Mouse (Mus musculus): ENCODE measurements around the gene Tanc2. TPM values are rescaled to one million over a fixed set of nuclear protein-coding genes. Genes with fewer than 3 reads are reported as not detected.

Tanc2 gene
- total and polyA plus RNA-seq, 2 experiments from 2014 or later = 5.2 to 25.0 TPM

GRCm38 (mm10) chr11:105953402-105953801, 363.6 kb downstream of the Tanc2 start:
- Histone ChIP-seq H3K4me2 (ENCODE audit: low read depth, low read length) (no peak overlapping the region), H3K9ac (replicated peaks; ENCODE audit: low read depth, low read length) (no peak overlapping the region), H3K4me1 (ENCODE audit: control insufficient read depth, insufficient read depth) (no peaks in the 10 kb centered on the region), H3K4me3 (ENCODE audit: low read depth, low read length) (no peak overlapping the region), H3K27ac (ENCODE audit: low read depth) (no peak overlapping the region), H3K9me3 (replicated peaks; ENCODE audit: control insufficient read depth, low read length) (no peaks in the 10 kb centered on the region), H3K27me3 (ENCODE audit: control insufficient read depth, insufficient read depth, low read length) (0 out of 2 replicates have a peak, but pooled peaks cover 4% of the 10 kb centered on the region), H3K36me3 (replicated peaks; ENCODE audit: control insufficient read depth, insufficient read depth, low read length) (no peaks in the 10 kb centered on the region)
- TF ChIP-seq CTCF (IDR thresholded peaks at IDR 0.05; ENCODE audit: low read depth) (no peak), EP300 (IDR thresholded peaks at IDR 0.05; ENCODE audit: low read depth) (no peak)
- ATAC-seq (ENCODE audit: insufficient read depth, low read depth) = peak; percentile 36
- 39% methylated on average over 6 of the region's 6 CpGs for WGBS
- peak; percentile 41 for DNase-seq (ENCODE audit: low spot score)

GRCm38 (mm10) chr11:105955815-105956430, 366.1 kb downstream of the Tanc2 start:
- Histone ChIP-seq H3K27me3 (ENCODE audit: control insufficient read depth, insufficient read depth, low read length) (0 out of 2 replicates have a peak, but pooled peaks cover 4% of the 10 kb centered on the region), H3K4me3 (ENCODE audit: low read depth, low read length) (no peak overlapping the region), H3K9ac (replicated peaks; ENCODE audit: low read depth, low read length) (no peak overlapping the region), H3K27ac (ENCODE audit: low read depth) (no peak overlapping the region), H3K4me1 (ENCODE audit: control insufficient read depth, insufficient read depth) (peaks cover 3% of the 10 kb centered on the region; the same call in 1 of the 2 replicates), H3K36me3 (replicated peaks; ENCODE audit: control insufficient read depth, insufficient read depth, low read length) (no peaks in the 10 kb centered on the region), H3K4me2 (ENCODE audit: low read depth, low read length) (no peak overlapping the region), H3K9me3 (replicated peaks; ENCODE audit: control insufficient read depth, low read length) (no peaks in the 10 kb centered on the region)
- ATAC-seq (ENCODE audit: insufficient read depth, low read depth) (no peak), DNase-seq (ENCODE audit: low spot score) (no peak)
- WGBS = 85% methylated on average over 28 of the region's 28 CpGs
- no peak for TF ChIP-seq EP300 (IDR thresholded peaks at IDR 0.05; ENCODE audit: low read depth)

- TF ChIP-seq CTCF (IDR thresholded peaks at IDR 0.05; ENCODE audit: low read depth) = no peak
- no peak for TF ChIP-seq EP300 (IDR thresholded peaks at IDR 0.05; ENCODE audit: low read depth)
- Histone ChIP-seq H3K4me1 (ENCODE audit: control insufficient read depth, insufficient read depth) (peaks cover 3% of the 10 kb centered on the region; the same call in 1 of the 2 replicates), H3K4me3 (ENCODE audit: low read depth, low read length) (no peak overlapping the region), H3K9ac (replicated peaks; ENCODE audit: low read depth, low read length) (no peak overlapping the region), H3K4me2 (ENCODE audit: low read depth, low read length) (no peak overlapping the region), H3K27ac (ENCODE audit: low read depth) (0 out of 2 replicates have a peak overlapping the region, but pooled peaks have one; percentile 2), H3K27me3 (ENCODE audit: control insufficient read depth, insufficient read depth, low read length) (0 out of 2 replicates have a peak, but pooled peaks cover 3% of the 10 kb centered on the region), H3K9me3 (replicated peaks; ENCODE audit: control insufficient read depth, low read length) (no peaks in the 10 kb centered on the region), H3K36me3 (replicated peaks; ENCODE audit: control insufficient read depth, insufficient read depth, low read length) (no peaks in the 10 kb centered on the region)
- DNase-seq (ENCODE audit: low spot score) (no peak), ATAC-seq (ENCODE audit: insufficient read depth, low read depth) (no peak)
- 50% methylated on average over 6 of the region's 6 CpGs for WGBS
Observed at GRCm38 (mm10) chr11:105957501-105957900, 367.7 kb downstream of the Tanc2 start.

GRCm38 (mm10) chr11:105958566-105958965, 368.8 kb downstream of the Tanc2 start:
- no peak for DNase-seq (ENCODE audit: low spot score)
- no peak overlapping the region for H3K4me2 ChIP-seq (ENCODE audit: low read depth, low read length)
- H3K9me3 ChIP-seq (replicated peaks; ENCODE audit: control insufficient read depth, low read length) = no peaks in the 10 kb centered on the region
- no peaks in the 10 kb centered on the region for H3K27me3 ChIP-seq (ENCODE audit: control insufficient read depth, insufficient read depth, low read length)
- peaks cover 3% of the 10 kb centered on the region; the same call in 1 of the 2 replicates for H3K4me1 ChIP-seq (ENCODE audit: control insufficient read depth, insufficient read depth)
- H3K36me3 ChIP-seq (replicated peaks; ENCODE audit: control insufficient read depth, insufficient read depth, low read length) = no peaks in the 10 kb centered on the region
- H3K27ac ChIP-seq (ENCODE audit: low read depth) = 0 out of 2 replicates have a peak overlapping the region, but pooled peaks have one; percentile 2
- TF ChIP-seq CTCF (IDR thresholded peaks at IDR 0.05; ENCODE audit: low read depth) = no peak
- no peak for TF ChIP-seq EP300 (IDR thresholded peaks at IDR 0.05; ENCODE audit: low read depth)
- no peak for ATAC-seq (ENCODE audit: insufficient read depth, low read depth)
- no peak overlapping the region for H3K4me3 ChIP-seq (ENCODE audit: low read depth, low read length)
- 40% methylated on average over 1 of the region's 1 CpGs for WGBS
- no peak overlapping the region for H3K9ac ChIP-seq (replicated peaks; ENCODE audit: low read depth, low read length)

- no peak overlapping the region for H3K4me3 ChIP-seq (ENCODE audit: low read depth, low read length)
- H3K36me3 ChIP-seq (replicated peaks; ENCODE audit: control insufficient read depth, insufficient read depth, low read length) = no peaks in the 10 kb centered on the region
- DNase-seq (ENCODE audit: low spot score) = peak; percentile 15
- TF ChIP-seq EP300 (IDR thresholded peaks at IDR 0.05; ENCODE audit: low read depth) (no peak), CTCF (IDR thresholded peaks at IDR 0.05; ENCODE audit: low read depth) (no peak)
- H3K4me1 ChIP-seq (ENCODE audit: control insufficient read depth, insufficient read depth) = peaks cover 3% of the 10 kb centered on the region; the same call in 1 of the 2 replicates
- H3K9me3 ChIP-seq (replicated peaks; ENCODE audit: control insufficient read depth, low read length) = no peaks in the 10 kb centered on the region
- no peak overlapping the region for H3K9ac ChIP-seq (replicated peaks; ENCODE audit: low read depth, low read length)
- 3% methylated on average over 17 of the region's 17 CpGs for WGBS
- peak; percentile 66; the same call in 1 of the 2 replicates for ATAC-seq (ENCODE audit: insufficient read depth, low read depth)
- no peak overlapping the region for H3K27ac ChIP-seq (ENCODE audit: low read depth)
- H3K27me3 ChIP-seq (ENCODE audit: control insufficient read depth, insufficient read depth, low read length) = no peaks in the 10 kb centered on the region
- H3K4me2 ChIP-seq (ENCODE audit: low read depth, low read length) = peak overlapping the region; percentile 8
Observed at GRCm38 (mm10) chr11:105959355-105959754, 369.6 kb downstream of the Tanc2 start.

All from heart, postnatal 0 days (tissue).